Mouse (Mus musculus) olfactory bulb, adult 2 months (tissue): ENCODE measurements around the gene Ptpn6.

Experiments used
- CTCF ChIP-seq: fragments of 200-500 bp; IDR thresholded peaks from 2 replicates; pipeline ENCODE4 v1.5.1; 2012; ENCODE audit warnings: low read depth, mild to moderate bottlenecking, low read length, moderate library complexity; ENCODE audit not compliant: insufficient read depth
- POLR2A ChIP-seq: fragments of 200-500 bp; IDR thresholded peaks from 2 replicates; pipeline ENCODE4 v1.6.1; 2012; ENCODE audit warnings: mild to moderate bottlenecking, low read depth, low read length, moderate library complexity; ENCODE audit not compliant: insufficient read depth

GRCm38 (mm10) chr6:124739231-124739796 lies 800 bp upstream of the Ptpn6 start:
- TF ChIP-seq CTCF (no peak), POLR2A (no peak)
